Mouse (Mus musculus): Measurements from ENCODE around the gene Nupl2.

DNA sequence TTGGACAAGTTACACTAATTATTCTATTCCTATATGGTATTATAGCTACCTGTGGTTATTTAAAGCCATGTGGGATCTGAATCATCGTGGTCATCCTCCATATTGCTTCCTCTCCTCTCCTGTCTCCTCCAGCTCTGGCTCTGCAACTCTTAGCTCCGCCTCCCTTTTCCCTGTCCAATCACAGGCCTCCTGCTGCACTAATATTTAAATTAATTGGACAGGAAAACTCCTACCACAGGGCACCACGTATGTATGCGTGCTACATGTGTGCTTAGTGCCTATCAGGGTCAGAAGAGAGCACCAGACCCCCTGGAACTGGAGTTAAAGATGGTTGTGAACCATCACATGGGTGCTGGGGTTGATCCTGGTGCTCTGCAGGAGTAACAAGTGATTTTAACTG lies 23.7 kb downstream of the Nupl2 start:
- TF ChIP-seq CTCF (IDR thresholded peaks at IDR 0.05; ENCODE audit: extremely low read depth, insufficient read depth, insufficient read length, insufficient replicate concordance) (no peak), POLR2A (IDR thresholded peaks at IDR 0.05; ENCODE audit: low read depth, low read length) (no peak)

Data from spleen, adult 2 months (tissue).